Mouse (Mus musculus): ENCODE results near the gene Spaca6. TPM values are rescaled to one million over a fixed set of nuclear protein-coding genes. Genes with fewer than 3 reads are reported as not detected.
"Not testable (repeated sequence)": the region's sequence is repeated elsewhere in the genome, so short reads cannot be mapped to it uniquely, and the experiment has no call there.

Gene Spaca6
- polyA plus RNA-seq, 1 experiment from 2014 or later: 48.0 TPM

- H3K27ac ChIP-seq (replicated peaks): peak overlapping the region; percentile 100
- H3K27me3 ChIP-seq: no peaks in the 10 kb centered on the region
- no peaks in the 10 kb centered on the region for H3K9me3 ChIP-seq
- peak overlapping the region; percentile 86 for H3K4me3 ChIP-seq
- peak overlapping the region; percentile 87 for H3K4me2 ChIP-seq (replicated peaks)
- H3K9ac ChIP-seq (replicated peaks): peak overlapping the region; percentile 92
- WGBS: 61% methylated on average over 12 of the region's 23 CpGs
- no peak for ATAC-seq (ENCODE audit: low FRiP score, low read depth)
- H3K36me3 ChIP-seq: peaks cover 32% of the 10 kb centered on the region
- H3K4me1 ChIP-seq: peaks cover 53% of the 10 kb centered on the region
These were observed 3.0 kb downstream of the Spaca6 start for GRCm38 (mm10) chr17:17829816-17830535.

- peak overlapping the region; percentile 87 for H3K4me2 ChIP-seq (replicated peaks)
- H3K9ac ChIP-seq (replicated peaks): 0 out of 2 replicates have a peak overlapping the region, but pooled peaks have one; percentile 8
- H3K27me3 ChIP-seq: no peaks in the 10 kb centered on the region
- H3K27ac ChIP-seq (replicated peaks): no peak overlapping the region
- H3K4me1 ChIP-seq: peaks cover 58% of the 10 kb centered on the region
- no peak for ATAC-seq (ENCODE audit: low FRiP score, low read depth)
- no peaks in the 10 kb centered on the region for H3K9me3 ChIP-seq
- H3K36me3 ChIP-seq: peaks cover 33% of the 10 kb centered on the region
- H3K4me3 ChIP-seq: peak overlapping the region; percentile 86; the same call in 1 of the 2 replicates
- WGBS: 75% methylated on average over 7 of the region's 7 CpGs
These were observed 3.8 kb downstream of the Spaca6 start for GRCm38 (mm10) chr17:17830731-17831130.

- no peak overlapping the region for H3K27ac ChIP-seq (replicated peaks)
- no peak overlapping the region for H3K9ac ChIP-seq (replicated peaks)
- peaks cover 77% of the 10 kb centered on the region for H3K4me1 ChIP-seq
- H3K4me2 ChIP-seq (replicated peaks): no peak overlapping the region
- H3K27me3 ChIP-seq: no peaks in the 10 kb centered on the region
- no peak for ATAC-seq (ENCODE audit: low FRiP score, low read depth)
- peaks cover 48% of the 10 kb centered on the region for H3K36me3 ChIP-seq
- no peaks in the 10 kb centered on the region for H3K9me3 ChIP-seq
- H3K4me3 ChIP-seq: no peak overlapping the region
- 25% methylated on average over 1 of the region's 1 CpGs for WGBS
These were observed 7.9 kb downstream of the Spaca6 start for GRCm38 (mm10) chr17:17834896-17835295.

GRCm38 (mm10) chr17:17836101-17836500, 9.1 kb downstream of the Spaca6 start:
- H3K27ac ChIP-seq (replicated peaks): 0 out of 2 replicates have a peak overlapping the region, but pooled peaks have one; percentile 11

GRCm38 (mm10) chr17:17837426-17837825, 10.5 kb downstream of the Spaca6 start:
- no peaks in the 10 kb centered on the region for H3K9me3 ChIP-seq
- H3K9ac ChIP-seq (replicated peaks): peak overlapping the region; percentile 44; the same call in 1 of the 2 replicates
- peak overlapping the region; percentile 66 for H3K4me2 ChIP-seq (replicated peaks)
- no peaks in the 10 kb centered on the region for H3K27me3 ChIP-seq
- ATAC-seq (ENCODE audit: low FRiP score, low read depth): no peak
- peaks cover 54% of the 10 kb centered on the region for H3K4me1 ChIP-seq
- 7% methylated on average over 13 of the region's 13 CpGs for WGBS
- H3K36me3 ChIP-seq: peaks cover 47% of the 10 kb centered on the region
- H3K4me3 ChIP-seq: peak overlapping the region; percentile 51
- peak overlapping the region; percentile 83 for H3K27ac ChIP-seq (replicated peaks)

More at GRCm38 (mm10) chr17:17836101-17836500, 9.1 kb downstream of the Spaca6 start:
- H3K4me2 ChIP-seq (replicated peaks): no peak overlapping the region
- WGBS: 80% methylated on average over 5 of the region's 5 CpGs
- ATAC-seq (ENCODE audit: low FRiP score, low read depth): no peak
- H3K9ac ChIP-seq (replicated peaks): no peak overlapping the region
- H3K4me1 ChIP-seq: peaks cover 65% of the 10 kb centered on the region
- H3K4me3 ChIP-seq: no peak overlapping the region
- H3K27me3 ChIP-seq: no peaks in the 10 kb centered on the region
- H3K9me3 ChIP-seq: no peaks in the 10 kb centered on the region
- H3K36me3 ChIP-seq: peaks cover 53% of the 10 kb centered on the region

GRCm38 (mm10) chr17:17837919-17838701, 11.2 kb downstream of the Spaca6 start:
- Histone ChIP-seq H3K9me3 (no peaks in the 10 kb centered on the region), H3K27me3 (no peaks in the 10 kb centered on the region), H3K9ac (replicated peaks) (peak overlapping the region; percentile 62), H3K4me1 (peaks cover 50% of the 10 kb centered on the region), H3K4me3 (peak overlapping the region; percentile 51), H3K36me3 (peaks cover 43% of the 10 kb centered on the region), H3K27ac (replicated peaks) (peak overlapping the region; percentile 83), H3K4me2 (replicated peaks) (peak overlapping the region; percentile 66)
- peak; percentile 97 for ATAC-seq (ENCODE audit: low FRiP score, low read depth)
- under 1% methylated on average over 41 of the region's 43 CpGs for WGBS

- Histone ChIP-seq H3K27ac (replicated peaks) (no peak overlapping the region), H3K4me2 (replicated peaks) (no peak overlapping the region), H3K4me1 (peaks cover 42% of the 10 kb centered on the region), H3K9ac (replicated peaks) (no peak overlapping the region), H3K27me3 (no peaks in the 10 kb centered on the region), H3K4me3 (no peak overlapping the region), H3K36me3 (peaks cover 34% of the 10 kb centered on the region), H3K9me3 (no peaks in the 10 kb centered on the region)
- 94% methylated on average over 2 of the region's 2 CpGs for WGBS
- no peak for ATAC-seq (ENCODE audit: low FRiP score, low read depth)
These were observed 12.3 kb downstream of the Spaca6 start for GRCm38 (mm10) chr17:17839276-17839675.

- Histone ChIP-seq H3K9ac (replicated peaks) (no peak overlapping the region), H3K27me3 (no peaks in the 10 kb centered on the region), H3K27ac (replicated peaks) (no peak overlapping the region), H3K36me3 (peaks cover 33% of the 10 kb centered on the region), H3K9me3 (no peaks in the 10 kb centered on the region), H3K4me2 (replicated peaks) (no peak overlapping the region), H3K4me3 (no peak overlapping the region), H3K4me1 (peaks cover 29% of the 10 kb centered on the region)
- no peak for ATAC-seq (ENCODE audit: low FRiP score, low read depth)
- 93% methylated on average over 7 of the region's 7 CpGs for WGBS
These were observed 13.8 kb downstream of the Spaca6 start for GRCm38 (mm10) chr17:17840796-17841195.

GRCm38 (mm10) chr17:17843534-17844261, 16.7 kb downstream of the Spaca6 start:
- peak; percentile 47 for ATAC-seq (ENCODE audit: low FRiP score, low read depth)
- Histone ChIP-seq H3K4me2 (replicated peaks) (no peak overlapping the region), H3K36me3 (peaks cover 25% of the 10 kb centered on the region), H3K9ac (replicated peaks) (no peak overlapping the region), H3K4me3 (no peak overlapping the region), H3K27ac (replicated peaks) (no peak overlapping the region), H3K9me3 (no peaks in the 10 kb centered on the region), H3K4me1 (peaks cover 7% of the 10 kb centered on the region), H3K27me3 (peaks cover 4% of the 10 kb centered on the region; the same call in 1 of the 2 replicates)
- WGBS: 79% methylated on average over 27 of the region's 27 CpGs

GRCm38 (mm10) chr17:17844606-17845005, 17.6 kb downstream of the Spaca6 start:
- not testable (repeated sequence) for H3K9ac ChIP-seq (replicated peaks); H3K27me3 ChIP-seq; H3K4me1 ChIP-seq; H3K4me3 ChIP-seq; ATAC-seq (ENCODE audit: low FRiP score, low read depth); H3K4me2 ChIP-seq (replicated peaks); H3K27ac ChIP-seq (replicated peaks); H3K9me3 ChIP-seq
- 85% methylated on average over 3 of the region's 3 CpGs for WGBS
- peaks cover 21% of the 10 kb centered on the region for H3K36me3 ChIP-seq

GRCm38 (mm10) chr17:17845187-17846027, 18.4 kb downstream of the Spaca6 start:
- Histone ChIP-seq H3K27me3 (peaks cover 15% of the 10 kb centered on the region), H3K9me3 (no peaks in the 10 kb centered on the region), H3K4me2 (replicated peaks) (no peak overlapping the region), H3K9ac (replicated peaks) (no peak overlapping the region), H3K36me3 (peaks cover 13% of the 10 kb centered on the region), H3K4me1 (no peaks in the 10 kb centered on the region; the same call in 1 of the 2 replicates), H3K4me3 (no peak overlapping the region), H3K27ac (replicated peaks) (no peak overlapping the region)
- WGBS: 76% methylated on average over 10 of the region's 10 CpGs
- no peak for ATAC-seq (ENCODE audit: low FRiP score, low read depth)
